Mouse (Mus musculus): ENCODE data around the gene Rnf213. TPM values are rescaled to one million over a fixed set of nuclear protein-coding genes. Genes with fewer than 3 reads are reported as not detected.
"Not testable (repeated sequence)": the region's sequence is repeated elsewhere in the genome, so short reads cannot be mapped to it uniquely, and the experiment has no call there.

Rnf213 gene
- polyA plus RNA-seq, 1 experiment from 2014 or later: 11.0 TPM

DNA sequence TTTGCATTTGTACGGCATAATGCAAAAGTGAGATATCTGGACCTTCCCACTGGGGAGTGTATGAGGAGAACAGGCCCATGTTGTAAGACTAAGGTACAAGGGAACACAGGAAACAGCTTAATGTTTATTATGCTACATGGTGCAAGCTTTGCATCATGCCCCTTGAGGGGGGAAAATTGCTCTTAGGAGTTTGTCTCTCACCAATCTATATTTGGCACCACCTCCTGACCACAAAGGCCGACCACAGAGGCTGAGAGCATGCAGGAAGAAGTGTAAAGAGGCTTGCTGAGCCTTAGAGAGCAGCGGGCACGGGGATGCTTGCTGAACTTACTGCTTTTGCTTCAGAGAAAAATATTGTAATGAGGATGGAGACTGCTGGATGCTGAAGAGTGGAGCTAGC is 8.0 kb upstream of the Rnf213 start:
- 0 out of 2 replicates have a peak overlapping the region, but pooled peaks have one; percentile 41 for H3K27ac ChIP-seq (ENCODE audit: low read depth, low read length)
- no peak overlapping the region for H3K4me2 ChIP-seq
- no peaks in the 10 kb centered on the region; the same call in 1 of the 2 replicates for H3K36me3 ChIP-seq (ENCODE audit: control insufficient read depth, insufficient read depth, low read length)
- no peaks in the 10 kb centered on the region for H3K27me3 ChIP-seq (ENCODE audit: control insufficient read depth, insufficient read depth, low read length)
- H3K9ac ChIP-seq (ENCODE audit: low read depth, low read length): no peak overlapping the region
- H3K4me1 ChIP-seq (ENCODE audit: control insufficient read depth, insufficient read depth, low read length): peaks cover 29% of the 10 kb centered on the region
- no peaks in the 10 kb centered on the region for H3K9me3 ChIP-seq (replicated peaks; ENCODE audit: control insufficient read depth, low read length)
- no peak overlapping the region for H3K4me3 ChIP-seq (ENCODE audit: low read depth, low read length)
- ATAC-seq (replicated peaks; ENCODE audit: insufficient number of reproducible peaks, low FRiP score, low TSS enrichment): no peak
- 54% methylated on average over 4 of the region's 4 CpGs for WGBS (ENCODE audit: insufficient replicate concordance)

DNA sequence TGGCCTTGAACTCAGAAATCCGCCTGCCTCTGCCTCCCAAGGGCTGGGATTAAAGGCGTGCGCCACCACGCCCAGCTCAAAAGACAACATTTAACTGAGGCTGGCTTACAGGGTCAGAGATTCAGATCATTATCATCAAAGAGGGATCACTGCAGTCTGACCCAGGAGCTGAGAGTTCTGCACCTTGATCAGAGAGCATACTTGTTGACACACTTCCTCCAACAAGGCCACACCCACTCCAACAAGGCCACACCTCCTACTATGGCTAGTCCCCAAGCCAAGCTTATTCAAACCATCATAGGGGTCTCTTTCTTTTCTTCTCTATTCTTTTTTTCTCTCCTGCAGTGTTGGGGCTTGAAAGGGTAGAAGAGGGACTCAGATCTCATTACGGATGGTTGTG is 6.6 kb upstream of the Rnf213 start:
- Histone ChIP-seq H3K27me3 (ENCODE audit: control insufficient read depth, insufficient read depth, low read length) (no peaks in the 10 kb centered on the region), H3K4me2 (no peak overlapping the region), H3K4me3 (ENCODE audit: low read depth, low read length) (no peak overlapping the region), H3K9me3 (replicated peaks; ENCODE audit: control insufficient read depth, low read length) (no peaks in the 10 kb centered on the region), H3K27ac (ENCODE audit: low read depth, low read length) (no peak overlapping the region), H3K4me1 (ENCODE audit: control insufficient read depth, insufficient read depth, low read length) (peaks cover 34% of the 10 kb centered on the region), H3K36me3 (ENCODE audit: control insufficient read depth, insufficient read depth, low read length) (no peaks in the 10 kb centered on the region), H3K9ac (ENCODE audit: low read depth, low read length) (no peak overlapping the region)
- ATAC-seq (replicated peaks; ENCODE audit: insufficient number of reproducible peaks, low FRiP score, low TSS enrichment): no peak
- WGBS (ENCODE audit: insufficient replicate concordance): 94% methylated on average over 5 of the region's 5 CpGs

DNA sequence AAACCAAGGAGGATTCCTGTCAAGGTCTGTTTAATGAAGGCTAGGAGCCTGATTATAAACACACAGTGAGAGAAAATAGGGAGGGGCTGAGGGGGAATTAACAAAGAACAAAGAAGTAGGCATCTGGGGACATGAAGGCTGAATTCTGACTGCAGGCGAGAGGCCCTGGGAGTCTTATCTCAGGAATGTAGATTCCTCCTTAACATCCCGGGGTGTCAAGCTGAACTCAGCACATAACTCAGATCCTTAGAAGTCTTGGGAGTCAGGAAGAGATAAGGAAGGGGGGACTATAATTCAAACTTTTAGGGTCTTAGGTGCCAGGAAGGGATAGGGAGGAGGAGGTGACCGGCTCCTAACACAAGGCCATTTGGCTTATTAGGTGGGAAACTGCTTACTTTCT is 5.6 kb upstream of the Rnf213 start:
- not testable (repeated sequence) for H3K9me3 ChIP-seq (replicated peaks; ENCODE audit: control insufficient read depth, low read length); ATAC-seq (replicated peaks; ENCODE audit: insufficient number of reproducible peaks, low FRiP score, low TSS enrichment); H3K27me3 ChIP-seq (ENCODE audit: control insufficient read depth, insufficient read depth, low read length); H3K36me3 ChIP-seq (ENCODE audit: control insufficient read depth, insufficient read depth, low read length); H3K9ac ChIP-seq (ENCODE audit: low read depth, low read length); H3K4me3 ChIP-seq (ENCODE audit: low read depth, low read length)
- Histone ChIP-seq H3K27ac (ENCODE audit: low read depth, low read length) (peak overlapping the region; percentile 68; the same call in 1 of the 2 replicates), H3K4me2 (peak overlapping the region; percentile 16; the same call in 1 of the 2 replicates), H3K4me1 (ENCODE audit: control insufficient read depth, insufficient read depth, low read length) (peaks cover 33% of the 10 kb centered on the region)
- WGBS (ENCODE audit: insufficient replicate concordance): 4% methylated on average over 3 of the region's 3 CpGs

DNA sequence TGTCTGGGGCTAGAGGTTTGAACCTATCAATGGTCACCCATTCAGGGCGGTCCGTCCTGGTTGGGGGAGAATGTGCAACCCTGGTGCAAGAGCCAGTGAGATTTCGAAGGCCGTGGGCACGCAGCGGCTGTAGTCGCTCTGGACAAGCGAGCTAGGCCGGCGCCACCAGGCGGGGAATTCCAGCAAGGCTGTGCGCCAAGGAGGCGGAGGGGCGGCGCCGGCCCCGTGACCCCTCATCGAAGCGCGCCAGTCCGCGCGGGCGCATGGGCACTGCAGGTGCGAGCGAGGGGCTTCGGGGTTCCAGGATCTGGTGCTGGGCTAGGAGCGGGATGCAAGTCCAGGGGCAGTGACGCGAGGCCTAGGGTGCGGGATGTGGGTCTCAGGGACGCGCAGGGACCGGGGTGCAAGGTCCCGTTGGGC is 3.0 kb upstream of the Rnf213 start:
- ATAC-seq (replicated peaks; ENCODE audit: insufficient number of reproducible peaks, low FRiP score, low TSS enrichment): peak; percentile 47

DNA sequence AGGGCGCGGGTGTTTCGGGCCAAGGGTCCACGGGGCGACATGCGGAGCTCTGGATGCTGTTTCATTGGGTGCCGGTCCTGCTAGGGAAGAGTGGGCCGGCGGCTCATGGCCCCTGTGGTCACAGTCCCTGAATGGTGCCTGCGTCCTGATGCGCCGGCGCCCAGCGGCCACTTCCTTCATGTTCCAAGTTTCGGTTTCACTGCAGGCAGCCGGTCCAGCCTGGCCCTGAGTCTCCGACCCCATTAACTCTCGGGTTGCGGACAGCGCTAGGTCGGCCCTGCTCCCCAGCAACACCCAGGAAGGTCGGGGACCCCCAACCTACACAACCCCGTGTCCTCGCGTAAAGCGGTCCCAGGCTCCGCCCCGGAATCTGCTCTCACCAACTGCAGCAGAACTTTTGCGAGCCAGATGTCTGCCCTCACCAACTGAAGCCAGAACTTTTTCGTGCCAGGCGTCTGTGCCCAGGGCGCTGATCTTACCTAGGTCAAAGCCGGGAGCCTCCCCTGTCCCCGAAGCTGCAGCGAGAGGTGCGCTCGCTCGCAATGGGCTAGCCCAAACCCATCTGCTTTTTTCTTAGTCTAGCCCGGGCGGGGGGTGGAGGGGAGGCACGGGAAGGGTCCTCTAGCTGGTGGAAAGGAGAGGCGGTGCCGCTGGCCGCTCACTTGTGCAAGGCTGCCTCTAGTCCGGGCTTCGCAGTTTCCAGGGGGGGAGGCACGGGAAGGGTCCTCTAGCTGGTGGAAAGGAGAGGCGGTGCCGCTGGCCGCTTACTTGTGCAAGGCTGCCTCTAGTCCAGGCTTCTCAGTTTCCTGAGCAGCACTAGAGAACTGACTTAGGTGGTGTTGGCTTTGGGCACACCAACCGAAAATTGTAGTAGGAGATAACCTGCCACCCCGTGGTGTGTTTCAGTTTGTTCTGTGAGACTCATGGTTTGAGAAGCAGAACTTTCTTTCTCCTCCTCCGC is 2.3 kb upstream of the Rnf213 start:
- WGBS (ENCODE audit: insufficient replicate concordance): 2% methylated on average over 53 of the region's 53 CpGs
- peak overlapping the region; percentile 75 for H3K4me3 ChIP-seq (ENCODE audit: low read depth, low read length)
- H3K9me3 ChIP-seq (replicated peaks; ENCODE audit: control insufficient read depth, low read length): no peaks in the 10 kb centered on the region
- H3K4me1 ChIP-seq (ENCODE audit: control insufficient read depth, insufficient read depth, low read length): peaks cover 33% of the 10 kb centered on the region
- peak; percentile 41; the same call in 1 of the 2 replicates for ATAC-seq (replicated peaks; ENCODE audit: insufficient number of reproducible peaks, low FRiP score, low TSS enrichment)
- H3K9ac ChIP-seq (ENCODE audit: low read depth, low read length): peak overlapping the region; percentile 83
- peak overlapping the region; percentile 94 for H3K27ac ChIP-seq (ENCODE audit: low read depth, low read length)
- H3K27me3 ChIP-seq (ENCODE audit: control insufficient read depth, insufficient read depth, low read length): peaks cover 12% of the 10 kb centered on the region
- peak overlapping the region; percentile 96 for H3K4me2 ChIP-seq
- no peaks in the 10 kb centered on the region for H3K36me3 ChIP-seq (ENCODE audit: control insufficient read depth, insufficient read depth, low read length)

More for the DNA sequence above, 3.0 kb upstream of the Rnf213 start:
- Histone ChIP-seq H3K9ac (ENCODE audit: low read depth, low read length) (peak overlapping the region; percentile 83), H3K4me2 (peak overlapping the region; percentile 96), H3K27ac (ENCODE audit: low read depth, low read length) (peak overlapping the region; percentile 94), H3K4me1 (ENCODE audit: control insufficient read depth, insufficient read depth, low read length) (peaks cover 34% of the 10 kb centered on the region), H3K4me3 (ENCODE audit: low read depth, low read length) (peak overlapping the region; percentile 75), H3K36me3 (ENCODE audit: control insufficient read depth, insufficient read depth, low read length) (no peaks in the 10 kb centered on the region), H3K9me3 (replicated peaks; ENCODE audit: control insufficient read depth, low read length) (no peaks in the 10 kb centered on the region), H3K27me3 (ENCODE audit: control insufficient read depth, insufficient read depth, low read length) (peaks cover 6% of the 10 kb centered on the region)
- WGBS (ENCODE audit: insufficient replicate concordance): under 1% methylated on average over 35 of the region's 35 CpGs

DNA sequence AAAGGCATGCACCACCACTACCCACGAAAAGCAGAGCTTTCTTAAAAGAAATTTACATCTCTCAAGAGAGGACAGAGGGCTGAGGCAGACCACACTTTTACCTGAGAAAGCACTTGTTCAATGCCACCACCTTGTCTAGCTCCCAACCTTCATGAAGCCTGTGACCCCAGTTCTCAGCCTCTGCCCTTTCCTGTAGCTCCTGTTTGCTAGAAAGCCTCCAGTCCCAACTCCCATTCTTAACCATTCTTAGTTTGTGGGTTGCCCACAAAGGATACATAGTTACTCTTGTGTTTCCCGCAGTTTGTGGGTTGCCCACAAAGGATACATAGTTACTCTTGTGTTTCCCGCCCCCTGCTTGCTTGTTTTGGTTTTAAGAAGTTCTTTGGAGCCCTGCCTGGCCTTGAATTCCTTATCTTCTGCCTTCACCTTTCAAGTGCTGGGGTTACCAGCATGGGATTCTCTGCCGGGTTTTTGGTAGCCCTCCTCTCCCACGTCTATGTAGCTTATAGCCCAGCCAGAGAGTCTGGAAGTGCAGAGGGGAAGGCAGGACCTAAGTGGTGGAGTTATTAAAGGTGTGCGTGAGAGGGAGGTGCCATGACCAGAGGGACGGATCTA is 1.4 kb upstream of the Rnf213 start:
- Histone ChIP-seq H3K27me3 (ENCODE audit: control insufficient read depth, insufficient read depth, low read length) (peaks cover 14% of the 10 kb centered on the region), H3K9ac (ENCODE audit: low read depth, low read length) (no peak overlapping the region), H3K27ac (ENCODE audit: low read depth, low read length) (peak overlapping the region; percentile 94; the same call in 1 of the 2 replicates), H3K36me3 (ENCODE audit: control insufficient read depth, insufficient read depth, low read length) (no peaks in the 10 kb centered on the region), H3K9me3 (replicated peaks; ENCODE audit: control insufficient read depth, low read length) (no peaks in the 10 kb centered on the region), H3K4me2 (peak overlapping the region; percentile 96), H3K4me3 (ENCODE audit: low read depth, low read length) (peak overlapping the region; percentile 75; the same call in 1 of the 2 replicates), H3K4me1 (ENCODE audit: control insufficient read depth, insufficient read depth, low read length) (peaks cover 33% of the 10 kb centered on the region)
- WGBS (ENCODE audit: insufficient replicate concordance): 29% methylated on average over 7 of the region's 7 CpGs
- no peak for ATAC-seq (replicated peaks; ENCODE audit: insufficient number of reproducible peaks, low FRiP score, low TSS enrichment)

DNA sequence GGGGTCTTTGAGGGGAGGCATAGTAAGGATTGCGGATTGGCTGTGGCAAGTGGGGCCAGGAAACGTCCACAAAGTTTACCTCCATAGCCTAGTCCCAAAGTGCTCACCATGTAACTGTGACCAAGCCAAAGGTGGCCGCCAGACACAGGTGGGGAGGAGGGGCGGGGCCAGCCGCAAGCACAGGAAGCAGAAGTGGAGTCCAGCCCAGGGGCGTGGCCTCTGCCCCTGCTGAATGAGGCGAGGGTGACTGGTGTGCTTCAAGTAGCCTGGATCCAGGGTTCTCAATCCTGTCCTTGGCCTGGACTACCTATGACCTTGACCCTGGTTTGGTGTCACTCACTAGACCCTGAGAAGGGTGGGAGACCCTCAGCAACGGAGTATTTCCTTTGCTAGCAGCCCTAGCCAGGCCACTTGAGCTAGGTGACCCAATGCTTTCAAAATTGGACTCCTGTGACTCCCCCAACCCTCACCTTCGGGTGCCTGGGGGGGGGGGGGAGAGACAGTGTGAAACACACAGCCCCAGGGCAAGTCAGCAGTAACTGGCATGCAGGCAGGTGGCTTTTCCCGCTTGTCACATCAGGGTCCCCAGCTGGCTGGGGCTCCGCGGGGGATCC is 792 bp upstream of the Rnf213 start:
- H3K9me3 ChIP-seq (replicated peaks; ENCODE audit: control insufficient read depth, low read length): no peaks in the 10 kb centered on the region
- peak overlapping the region; percentile 75; the same call in 1 of the 2 replicates for H3K9ac ChIP-seq (ENCODE audit: low read depth, low read length)
- peak overlapping the region; percentile 96 for H3K4me2 ChIP-seq
- 0 out of 2 replicates have a peak, but pooled peaks have one; percentile 24 for ATAC-seq (replicated peaks; ENCODE audit: insufficient number of reproducible peaks, low FRiP score, low TSS enrichment)
- no peaks in the 10 kb centered on the region for H3K36me3 ChIP-seq (ENCODE audit: control insufficient read depth, insufficient read depth, low read length)
- H3K27me3 ChIP-seq (ENCODE audit: control insufficient read depth, insufficient read depth, low read length): peaks cover 14% of the 10 kb centered on the region
- WGBS (ENCODE audit: insufficient replicate concordance): 13% methylated on average over 12 of the region's 12 CpGs
- H3K4me3 ChIP-seq (ENCODE audit: low read depth, low read length): peak overlapping the region; percentile 64
- peaks cover 33% of the 10 kb centered on the region for H3K4me1 ChIP-seq (ENCODE audit: control insufficient read depth, insufficient read depth, low read length)
- H3K27ac ChIP-seq (ENCODE audit: low read depth, low read length): no peak overlapping the region

DNA sequence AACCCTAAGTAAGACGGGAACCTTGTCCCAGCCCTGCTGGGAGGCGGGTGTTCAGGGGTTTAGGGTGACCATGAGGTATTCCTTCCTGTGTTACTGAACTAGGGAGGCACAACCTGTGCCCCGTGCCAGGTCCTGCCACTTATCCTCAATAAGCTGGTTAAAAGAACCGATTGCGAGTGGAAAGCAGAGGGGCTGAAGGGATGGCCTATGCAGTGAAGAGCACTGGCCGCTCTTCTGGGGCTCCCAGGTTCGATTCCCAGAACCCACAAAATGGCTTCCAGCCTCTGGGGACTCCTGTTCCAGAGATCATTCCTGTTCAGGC is 544 bp downstream of the Rnf213 start:
- 19% methylated on average over 7 of the region's 7 CpGs for WGBS (ENCODE audit: insufficient replicate concordance)
- Histone ChIP-seq H3K36me3 (ENCODE audit: control insufficient read depth, insufficient read depth, low read length) (no peaks in the 10 kb centered on the region), H3K27ac (ENCODE audit: low read depth, low read length) (0 out of 2 replicates have a peak overlapping the region, but pooled peaks have one; percentile 29), H3K9me3 (replicated peaks; ENCODE audit: control insufficient read depth, low read length) (no peaks in the 10 kb centered on the region), H3K4me1 (ENCODE audit: control insufficient read depth, insufficient read depth, low read length) (peaks cover 23% of the 10 kb centered on the region), H3K9ac (ENCODE audit: low read depth, low read length) (peak overlapping the region; percentile 75), H3K4me3 (ENCODE audit: low read depth, low read length) (peak overlapping the region; percentile 64), H3K4me2 (peak overlapping the region; percentile 96), H3K27me3 (ENCODE audit: control insufficient read depth, insufficient read depth, low read length) (peaks cover 14% of the 10 kb centered on the region)
- ATAC-seq (replicated peaks; ENCODE audit: insufficient number of reproducible peaks, low FRiP score, low TSS enrichment): no peak
